Mouse (Mus musculus) CD8-positive naive resting alpha-beta T cell, adult 2 months (primary cell): ENCODE measurements around the gene E2f7.

Experiments used
- DNase-seq, 2 experiments: peaks; one replicate each; pipeline ENCODE4 v3.0.0; 2022; ENCODE audit warnings: low read depth in 2 of 2, low spot score in 2 of 2

The E2f7 gene

DNA sequence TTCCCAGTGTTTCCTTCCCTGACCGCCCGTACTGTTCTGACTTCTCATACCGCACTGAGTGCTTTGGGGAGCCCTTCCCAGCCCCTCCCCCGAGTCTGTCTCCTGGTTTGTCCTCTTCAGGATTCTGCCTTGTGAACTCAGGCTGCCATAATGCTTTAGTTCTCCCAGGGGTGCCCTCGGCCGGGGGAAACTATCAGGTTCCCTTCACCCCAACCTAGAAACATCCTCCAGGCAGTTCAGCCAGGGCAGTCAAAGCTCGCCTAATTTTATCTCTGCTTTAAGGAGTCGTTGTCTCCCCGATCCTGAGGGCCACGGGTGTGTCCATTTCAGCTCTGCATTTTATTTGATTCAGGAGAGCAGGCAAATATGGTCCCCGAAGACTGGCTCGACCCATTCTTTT, 28.0 kb downstream of the E2f7 start:
- DNase-seq, result no peak

DNA sequence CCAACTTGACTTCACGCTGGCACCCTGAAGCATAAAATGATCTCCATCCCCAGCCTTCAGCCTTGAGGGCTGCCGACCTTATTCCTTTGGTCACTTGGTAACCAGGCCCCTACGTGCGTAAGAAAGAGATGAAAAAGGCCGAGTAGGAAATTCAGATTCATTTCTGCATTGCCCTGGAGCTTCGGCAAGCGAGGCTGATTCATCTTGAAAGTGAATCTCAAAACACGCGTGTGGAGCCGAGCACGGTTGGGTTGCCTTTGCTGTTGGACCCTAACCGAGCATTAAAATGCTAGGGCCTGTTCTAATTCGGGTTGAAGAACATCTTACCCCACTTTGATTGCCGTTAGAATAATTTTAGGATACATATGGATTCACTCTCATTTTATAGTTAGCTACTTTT, 28.6 kb downstream of the E2f7 start:
- no peak for DNase-seq

DNA sequence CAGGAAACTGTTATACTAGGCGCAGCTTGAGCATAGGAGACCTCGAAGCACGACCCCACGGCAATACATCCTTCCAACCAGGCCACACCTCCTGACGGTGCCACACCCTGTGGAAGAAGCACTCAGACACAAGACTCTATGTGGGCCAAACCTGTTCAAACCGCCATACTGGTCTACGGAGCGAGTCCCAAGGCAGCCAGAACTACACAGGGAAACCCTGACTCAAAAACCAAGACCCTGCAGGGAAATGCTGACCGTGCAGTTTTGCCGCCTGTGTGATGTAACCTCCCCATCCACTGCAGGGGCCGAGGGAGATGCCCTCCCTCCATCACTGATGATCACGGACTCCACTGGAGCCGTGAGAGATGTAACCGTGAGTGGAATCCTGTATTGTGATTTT, 36.5 kb downstream of the E2f7 start:
- DNase-seq, result no peak

DNA sequence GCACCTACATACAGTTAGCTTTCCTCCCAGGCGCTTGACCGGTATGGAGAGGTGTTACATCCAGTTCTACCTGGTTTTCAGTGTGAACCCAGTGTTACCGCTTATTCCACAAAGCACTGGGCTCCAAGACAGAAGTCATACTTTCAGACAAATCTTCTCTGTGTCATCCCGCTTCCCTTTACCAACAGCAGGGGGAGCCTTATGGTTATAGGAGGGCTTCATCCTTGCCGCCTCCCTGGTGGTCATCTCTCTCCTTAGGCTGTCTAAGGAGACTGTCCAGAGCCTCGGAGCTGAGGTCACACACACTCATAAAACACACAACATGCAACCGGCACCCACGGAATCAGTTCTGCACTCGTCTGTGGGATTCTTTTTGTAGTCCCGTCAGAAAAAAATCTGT, 37.4 kb downstream of the E2f7 start:
- no peak for DNase-seq

DNA sequence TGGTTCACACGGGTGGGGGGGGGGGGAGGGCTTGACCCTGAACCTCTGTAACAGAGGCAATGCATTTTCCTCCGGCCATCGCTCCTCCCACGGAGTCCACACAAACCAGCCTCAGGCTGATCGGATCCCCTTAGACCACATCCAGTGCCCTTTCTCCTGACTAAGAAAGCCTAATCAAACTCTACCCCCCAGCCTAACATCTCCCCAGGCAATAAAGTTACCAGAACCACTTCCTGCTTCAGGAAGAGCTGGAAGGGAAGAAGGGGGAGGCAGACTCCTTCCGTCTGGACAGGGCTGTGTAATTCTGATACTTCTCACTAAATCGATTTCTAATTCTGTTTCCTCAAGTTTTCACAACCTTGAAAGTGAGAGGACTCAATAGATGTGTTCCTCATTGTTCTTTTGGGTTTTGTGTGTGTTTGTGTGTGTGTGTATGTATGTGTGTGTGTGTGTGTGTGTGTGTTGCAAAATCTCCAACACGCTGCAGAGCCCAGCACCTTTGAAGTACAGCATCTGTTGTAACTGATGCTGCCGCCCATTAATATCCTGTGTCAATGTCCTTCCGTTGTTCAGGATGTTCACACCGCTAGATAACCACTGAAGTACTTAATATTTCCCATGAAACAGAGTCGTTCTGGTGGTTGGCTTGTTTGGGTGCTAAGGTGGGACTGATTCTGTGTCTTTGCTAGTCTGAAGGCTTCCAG, 43.0 kb downstream of the E2f7 start:
- no peak for DNase-seq

DNA sequence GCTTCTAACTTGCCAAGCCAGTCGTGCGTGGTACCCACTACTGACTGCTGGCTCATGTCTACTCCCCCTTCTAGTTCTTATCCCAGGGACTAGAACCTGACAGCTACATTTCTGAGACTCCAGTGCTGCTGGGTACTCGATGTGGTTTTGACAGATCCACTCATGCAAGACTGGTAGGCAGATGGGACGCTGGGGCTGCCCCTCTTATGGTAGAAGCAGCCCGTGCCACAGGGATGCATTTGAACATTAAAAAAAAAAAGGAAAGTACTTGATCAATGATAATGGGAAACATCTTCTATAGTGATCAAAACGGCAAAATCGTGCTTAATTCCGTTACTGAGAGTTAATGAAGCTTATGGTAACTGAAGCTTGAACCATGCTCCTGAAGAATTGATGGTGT, 44.4 kb downstream of the E2f7 start:
- DNase-seq, result no peak

DNA sequence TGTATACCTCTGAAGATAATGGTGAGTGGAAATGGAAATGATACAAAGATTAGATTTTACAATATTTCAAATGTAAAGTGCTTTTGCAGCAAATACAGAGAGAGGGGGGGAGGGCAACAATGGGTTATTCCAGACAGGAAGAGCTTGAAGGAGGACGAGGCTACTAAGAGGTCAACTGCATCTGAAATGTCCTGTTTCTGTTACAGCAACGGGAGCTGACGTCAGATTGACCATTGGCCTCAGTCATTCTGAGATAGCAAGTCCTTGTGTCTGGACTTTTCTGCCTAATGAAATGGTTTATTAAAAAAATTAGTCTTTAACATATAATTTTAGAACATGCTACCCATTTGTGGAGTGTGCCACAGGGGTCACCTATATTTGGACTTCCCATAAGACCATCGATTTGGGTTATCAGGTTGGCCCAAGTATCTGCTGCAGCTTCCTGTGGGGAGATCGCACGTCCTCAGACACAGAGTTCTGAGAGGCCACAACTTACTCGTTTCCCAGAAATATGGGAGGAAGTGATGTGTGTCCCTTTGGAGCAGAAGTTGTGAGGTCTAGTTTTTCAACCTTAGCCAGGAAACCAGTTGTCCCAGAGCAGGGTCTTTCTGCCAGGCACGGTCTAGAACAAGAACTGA, 48.0 kb downstream of the E2f7 start:
- DNase-seq, result no peak

DNA sequence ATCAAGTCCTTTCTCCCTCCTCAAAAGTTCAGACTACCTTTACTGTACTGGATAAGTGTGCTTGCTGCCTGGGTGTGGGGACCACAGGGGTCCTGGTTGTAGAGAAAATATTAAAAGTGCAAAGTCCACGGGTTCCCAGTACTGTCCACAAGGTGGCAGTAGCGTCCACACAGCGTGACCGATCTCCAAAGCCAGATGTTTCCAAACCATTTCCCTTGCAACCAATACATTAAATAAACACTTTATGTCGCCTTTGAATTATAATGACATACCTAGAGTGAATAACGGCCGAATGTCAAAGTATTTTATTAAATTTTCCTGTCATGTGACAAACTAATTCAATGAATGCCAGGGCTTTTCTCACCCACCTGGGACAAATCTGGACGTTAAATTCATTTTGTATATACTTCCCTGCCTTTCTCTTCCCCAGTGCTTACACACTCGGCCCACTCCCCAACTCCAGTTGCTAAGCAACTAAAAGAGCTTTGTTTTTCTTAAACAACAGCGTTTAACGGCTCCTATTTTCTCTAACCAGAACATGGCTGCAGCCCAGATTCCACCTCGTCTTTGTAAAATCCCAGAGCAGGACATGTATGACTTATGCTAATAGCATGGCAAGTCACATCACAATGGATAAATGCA, 49.4 kb downstream of the E2f7 start:
- peak; percentile 3 to 27 for DNase-seq

DNA sequence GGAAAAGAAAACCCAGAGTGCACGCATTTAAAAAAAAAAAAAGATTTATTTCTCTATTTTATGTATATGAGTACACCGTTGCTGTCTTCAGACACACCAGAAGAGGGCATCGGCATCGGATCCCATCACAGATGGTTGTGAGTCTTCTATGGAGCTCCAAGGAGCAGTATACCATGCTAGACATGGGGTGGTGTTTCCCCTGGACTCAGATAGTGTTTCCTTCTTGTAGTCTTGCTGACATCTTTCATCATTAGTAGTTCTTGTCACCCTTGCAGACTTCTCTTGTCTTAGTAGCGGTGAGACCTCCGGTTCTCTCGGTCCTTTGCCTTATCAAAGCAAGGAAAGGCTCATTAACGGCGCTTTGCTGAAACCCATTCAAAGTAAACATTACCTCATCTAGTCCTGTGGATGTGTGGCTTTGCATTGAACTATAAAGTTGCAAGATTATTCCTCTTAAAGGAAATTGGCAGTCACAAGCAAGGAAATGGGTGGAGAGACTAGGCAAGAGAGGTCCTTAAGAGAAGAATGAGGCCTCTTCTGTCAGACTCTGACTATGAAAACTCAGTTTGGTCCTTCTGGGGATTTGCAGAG, 50.1 kb downstream of the E2f7 start:
- DNase-seq, result no peak

DNA sequence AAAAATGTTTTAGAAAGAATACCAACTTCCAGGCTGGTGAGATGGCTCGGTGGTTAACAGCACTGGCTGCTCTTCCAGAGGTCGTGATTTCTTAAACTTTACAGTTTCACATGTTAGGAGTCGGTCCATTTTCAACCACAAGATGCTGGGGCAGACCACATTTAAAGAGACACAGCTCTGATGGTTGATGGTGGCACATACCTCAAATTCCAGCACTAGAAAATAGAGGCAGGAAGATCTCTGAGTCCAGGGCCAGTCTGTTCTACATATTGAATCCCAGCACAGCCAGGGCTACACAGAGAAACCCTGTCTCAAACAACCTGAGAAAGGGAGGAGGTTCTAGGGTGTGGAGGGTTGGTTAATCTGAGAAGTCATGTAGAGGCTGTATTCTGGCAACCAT, 56.1 kb downstream of the E2f7 start:
- no peak for DNase-seq

DNA sequence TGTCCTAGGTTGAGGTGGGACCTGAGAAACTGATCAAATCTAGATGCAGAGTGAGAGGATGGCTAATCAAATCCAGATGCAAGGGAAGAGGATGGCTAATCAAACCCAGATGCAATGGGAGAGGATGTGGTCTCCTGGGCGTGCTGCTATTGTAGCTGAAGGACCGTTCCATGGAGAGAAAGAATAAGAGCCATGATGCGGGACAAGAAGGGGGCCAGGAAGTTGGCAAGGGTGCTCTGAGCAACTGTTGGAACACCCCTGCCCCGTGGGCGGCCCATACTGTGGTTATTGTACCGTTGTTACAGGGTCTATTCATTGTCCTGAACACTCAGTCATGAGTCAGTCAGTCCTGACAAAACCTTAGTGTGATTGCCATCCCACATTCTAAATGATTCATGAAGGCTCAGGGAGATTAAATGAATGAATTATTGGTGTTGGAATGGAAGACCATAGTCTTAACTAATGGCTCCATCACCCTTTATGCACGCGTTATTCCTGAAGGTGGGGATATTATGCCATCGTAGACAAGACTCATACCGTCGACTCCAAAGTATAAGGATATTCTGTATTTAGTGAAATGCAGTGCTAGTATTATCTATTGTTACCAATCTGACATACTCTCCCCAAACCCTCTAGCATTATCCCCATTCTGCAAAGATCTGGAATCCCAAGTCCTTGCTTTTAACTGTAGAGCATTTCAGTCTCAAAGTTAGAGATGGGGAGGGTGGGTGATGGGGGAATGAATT, 59.2 kb downstream of the E2f7 start:
- DNase-seq, result no peak

DNA sequence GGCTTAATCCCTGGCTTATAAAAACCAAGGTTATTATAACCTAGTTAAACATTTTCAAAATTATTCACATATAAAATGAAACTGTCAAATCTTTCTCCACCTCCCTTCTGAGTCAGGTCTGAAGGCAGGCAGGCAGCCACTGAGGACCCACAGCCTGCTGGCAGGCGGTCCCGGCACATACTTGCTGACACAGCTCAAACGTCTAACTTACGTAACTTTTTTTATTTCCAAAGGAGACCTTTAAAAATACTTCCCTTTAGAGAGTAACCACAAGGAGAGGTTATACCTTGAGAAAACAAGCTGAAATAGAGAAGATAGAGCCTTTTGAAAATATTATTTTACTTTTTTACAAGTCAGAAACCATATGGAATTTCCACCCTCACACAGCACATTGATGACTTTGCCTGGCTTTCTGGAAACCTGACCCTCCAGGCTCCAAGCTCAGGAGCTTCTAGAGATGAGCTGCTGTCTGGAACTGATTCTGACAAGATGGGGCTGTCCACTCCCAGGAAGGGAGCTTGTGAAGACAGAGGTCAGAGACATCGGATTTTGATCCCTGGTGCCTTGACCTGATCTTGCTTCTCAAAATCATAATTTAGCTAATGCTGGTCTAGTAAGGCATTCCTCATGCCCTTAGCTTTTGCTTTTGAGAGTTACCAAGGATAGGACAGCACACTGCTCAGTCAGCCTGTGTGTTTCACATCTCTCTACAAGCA, 59.9 kb downstream of the E2f7 start:
- no peak for DNase-seq

DNA sequence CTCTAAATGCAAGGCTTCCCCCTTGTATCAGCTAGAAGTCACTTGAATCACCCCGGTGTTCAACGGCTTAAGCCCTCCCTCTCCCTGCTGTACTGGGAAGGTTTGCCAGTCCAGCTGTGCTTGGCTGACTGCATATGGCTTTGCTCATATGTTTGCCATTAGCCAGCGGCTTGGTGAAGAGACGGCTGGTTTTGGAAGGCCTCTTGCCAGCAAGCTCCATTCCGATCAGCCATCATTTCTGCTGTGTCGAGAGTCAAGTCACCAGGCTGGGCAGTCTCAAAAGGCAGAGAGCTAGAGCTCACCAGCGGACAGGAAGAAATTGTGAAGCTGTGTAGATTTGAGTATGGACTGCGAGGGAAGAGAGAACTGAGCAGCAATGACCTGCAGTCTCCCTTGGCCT, 61.2 kb downstream of the E2f7 start:
- no peak for DNase-seq

DNA sequence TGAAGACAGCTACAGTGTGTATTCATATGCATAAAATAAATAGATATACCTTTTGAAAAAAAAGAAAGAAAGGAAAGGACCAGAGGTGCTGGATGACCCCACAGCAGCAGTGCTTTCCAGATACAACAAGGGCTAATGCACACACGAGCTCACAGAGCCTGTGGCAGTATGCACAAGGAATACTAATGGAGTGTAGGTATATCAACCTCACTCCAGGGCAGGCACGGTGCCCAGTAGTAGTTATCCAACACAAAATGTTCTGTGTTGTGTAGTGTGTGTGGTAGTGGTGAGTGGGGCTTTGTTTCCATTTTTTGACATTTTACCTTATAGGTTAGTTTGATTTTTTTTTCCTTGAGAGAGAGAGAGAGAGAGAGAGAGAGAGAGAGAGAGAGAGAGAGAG, 65.3 kb downstream of the E2f7 start:
- DNase-seq, result no peak

DNA sequence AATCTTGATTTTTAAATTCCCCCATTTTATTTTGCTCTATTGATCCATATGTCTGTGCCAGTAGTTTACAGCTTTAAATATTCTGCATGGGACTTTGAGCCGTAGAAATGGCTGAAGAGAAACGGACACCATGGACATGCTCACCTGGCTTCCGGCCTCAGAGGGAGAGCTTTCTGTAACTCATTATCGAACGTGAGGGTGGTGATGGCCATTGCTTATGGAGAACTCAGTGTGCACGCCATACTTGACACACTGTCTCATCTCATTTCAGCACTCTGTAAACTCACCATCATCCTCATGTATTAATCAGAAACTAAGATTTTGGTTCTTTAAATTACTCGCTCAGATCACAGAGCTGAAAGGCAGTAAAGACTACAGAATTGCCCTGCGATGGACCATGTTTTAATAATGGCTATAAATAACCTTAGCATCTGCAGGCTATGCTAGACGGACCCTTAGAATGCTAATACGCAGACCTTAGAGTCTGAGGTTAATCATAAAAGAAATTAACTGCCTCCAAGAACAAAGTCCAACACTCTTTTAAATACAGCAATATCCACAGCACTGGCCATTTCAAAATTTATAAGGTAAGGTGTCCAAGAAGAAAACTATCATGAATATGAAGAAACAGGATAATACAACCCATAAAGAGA, 66.1 kb downstream of the E2f7 start:
- no peak for DNase-seq

DNA sequence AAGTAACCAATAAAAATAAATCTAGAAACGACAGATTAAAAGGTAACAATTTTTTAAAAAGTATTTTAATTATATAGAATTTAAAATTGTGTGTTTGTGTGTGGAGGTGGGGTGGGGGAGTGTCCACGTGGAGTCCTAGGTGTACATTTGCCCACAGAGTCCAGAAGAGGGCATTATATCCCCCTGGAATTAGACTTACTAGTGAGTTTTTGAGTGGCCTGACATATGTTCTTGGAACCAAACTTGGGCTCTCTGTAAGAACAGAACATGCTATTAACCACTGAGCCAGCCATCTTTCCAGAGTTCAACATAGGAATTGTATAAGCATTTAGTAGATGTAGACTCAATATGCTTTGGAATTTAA, 66.6 kb downstream of the E2f7 start:
- DNase-seq, result no peak

DNA sequence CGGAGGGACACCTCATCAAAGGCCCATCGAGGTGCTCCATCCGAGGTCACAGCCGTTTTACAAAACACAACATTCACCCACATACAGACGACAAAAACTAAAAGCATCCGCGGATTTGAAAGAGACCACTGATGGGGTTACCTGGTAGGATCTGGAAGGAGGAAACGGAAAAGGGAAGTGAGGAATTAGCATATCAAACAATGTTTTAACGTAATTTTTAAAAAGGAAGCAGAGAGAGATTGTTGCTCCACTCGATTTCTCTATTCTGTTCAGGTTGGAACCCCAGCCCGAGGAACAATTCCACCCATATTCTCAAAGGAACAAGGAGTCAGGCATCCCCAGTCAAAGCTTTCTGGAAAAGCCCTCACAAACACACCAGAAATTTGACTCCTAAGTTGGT, 75.9 kb downstream of the E2f7 start:
- DNase-seq, result no peak

DNA sequence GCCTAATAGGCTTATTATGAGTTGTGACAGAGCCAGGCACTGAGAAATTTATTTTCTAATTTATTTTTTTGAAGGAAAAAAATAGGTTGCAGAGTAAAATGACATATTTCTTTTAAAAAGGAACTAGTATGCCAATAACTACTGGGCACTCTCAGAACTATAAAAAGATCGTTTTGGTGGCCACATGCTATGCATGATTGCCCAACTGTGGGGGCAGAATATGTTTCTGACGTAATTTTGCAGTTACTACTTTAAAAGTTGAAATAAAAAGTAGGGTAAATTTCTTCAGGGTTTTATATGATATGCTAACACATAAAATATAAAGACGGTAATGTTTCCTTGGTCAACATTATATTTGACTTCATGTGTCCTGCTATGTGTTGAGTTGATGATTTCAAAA, 76.5 kb downstream of the E2f7 start:
- DNase-seq, result no peak

DNA sequence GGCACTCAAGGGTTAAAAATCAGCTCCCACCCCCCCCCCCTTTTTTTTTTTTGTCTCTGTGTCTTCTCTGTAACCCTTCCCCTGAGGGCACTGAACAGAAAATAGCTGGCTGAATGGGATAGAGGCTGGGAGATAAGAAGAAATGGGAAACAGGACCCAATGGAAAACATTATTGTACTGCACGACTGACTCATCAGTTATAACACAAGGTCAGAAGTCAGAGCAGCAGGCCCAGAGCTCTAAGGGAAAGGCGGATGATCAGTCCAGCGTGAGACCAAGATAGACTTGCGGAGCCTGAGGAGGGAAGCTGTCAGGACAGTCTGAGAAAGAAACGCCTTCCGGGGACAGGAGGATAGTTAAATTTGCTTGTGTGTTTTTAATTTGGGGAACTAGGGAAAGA, 87.1 kb downstream of the E2f7 start:
- DNase-seq, result no peak

DNA sequence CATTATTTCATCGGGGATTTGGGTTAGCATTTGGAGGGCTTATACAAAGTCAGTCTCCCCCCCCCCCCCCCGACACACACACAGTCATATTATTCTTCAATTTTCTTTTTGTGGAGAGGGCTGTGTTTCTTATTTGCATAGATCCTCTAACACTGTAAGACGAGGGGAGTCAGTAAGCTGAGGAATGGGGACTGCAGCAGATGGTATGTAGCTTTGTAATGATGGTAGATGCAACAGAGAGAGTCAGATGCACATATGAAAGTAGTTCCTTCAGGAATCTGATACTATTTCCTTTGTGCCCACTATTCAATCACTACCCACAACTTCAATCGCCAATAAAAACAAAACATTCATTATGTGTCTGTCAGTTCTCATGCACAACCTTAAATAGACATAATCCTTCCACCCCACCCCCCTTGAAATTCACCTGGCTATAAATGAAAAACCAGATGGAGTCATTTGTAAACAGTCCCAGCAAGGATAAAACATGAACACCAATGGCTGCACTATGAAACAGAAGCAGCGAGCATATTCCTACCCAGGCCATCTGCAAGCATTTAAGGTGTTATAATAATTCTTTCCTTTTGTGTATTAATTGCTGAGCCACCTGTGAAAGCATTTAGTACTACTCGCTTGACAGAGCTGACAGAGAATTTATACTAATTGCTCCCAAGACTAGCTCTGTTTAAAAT, 90.0 kb downstream of the E2f7 start:
- DNase-seq, result no peak
